Mouse (Mus musculus) spleen, adult 2 months (tissue): ENCODE results near the gene Cfap77.

Experiments
- CTCF ChIP-seq: fragments of 200-500 bp; IDR thresholded peaks from 2 replicates; pipeline ENCODE4 v1.5.1; 2011; ENCODE audit warnings: mild to moderate bottlenecking, inconsistent platforms; ENCODE audit not compliant: insufficient read depth, insufficient read length, insufficient replicate concordance; ENCODE audit errors: extremely low read depth
- POLR2A ChIP-seq: fragments of 200-500 bp; IDR thresholded peaks from 2 replicates; pipeline ENCODE4 v1.6.1; 2011; ENCODE audit warnings: low read depth, low read length, inconsistent platforms

DNA sequence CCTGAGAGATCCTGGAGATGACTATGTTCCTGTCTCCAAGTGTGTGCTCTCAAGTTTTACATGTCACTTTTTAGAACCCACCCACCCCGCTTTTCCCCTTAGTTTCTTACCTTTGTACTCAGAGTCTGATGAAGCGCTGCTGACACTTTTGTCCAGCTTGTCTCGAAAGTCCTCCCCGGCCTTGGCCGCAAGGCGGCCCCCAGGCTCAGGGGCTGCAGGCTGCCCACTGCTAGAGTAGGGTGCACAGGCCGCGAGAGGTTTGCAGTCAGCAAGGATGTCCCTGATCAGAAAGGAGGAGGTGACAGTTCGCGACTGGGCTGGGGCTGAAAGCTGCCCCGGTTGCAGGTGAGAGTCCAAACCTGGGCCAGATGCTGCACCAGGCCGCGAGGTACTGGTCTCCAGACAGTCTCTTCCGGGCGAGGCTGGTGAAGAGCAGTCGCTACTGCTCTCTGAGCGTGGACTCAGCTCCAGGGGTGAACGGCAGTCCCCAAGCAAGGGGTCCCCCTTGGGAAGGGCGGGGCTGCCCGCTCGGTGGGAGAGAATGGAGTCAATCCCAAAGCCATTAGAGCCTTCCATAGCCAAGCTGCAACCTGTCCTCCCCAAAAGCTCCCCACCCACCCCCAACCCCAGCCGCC, 139.6 kb downstream of the Cfap77 start:
- TF ChIP-seq CTCF: no peak
- TF ChIP-seq POLR2A: no peak
